Mouse (Mus musculus) neural tube, embryonic 11.5 days (tissue): Measurements from ENCODE around the gene Cep19. TPM values are rescaled to one million over a fixed set of nuclear protein-coding genes. Genes with fewer than 3 reads are reported as not detected.

Experiments used
- ATAC-seq: fragments of 200-750 bp; cut with Nextera tagmentation; 2 replicates; pipeline ENCODE4 v1.8.0; 2017; ENCODE audit warnings: moderate number of reproducible peaks, mild to moderate bottlenecking, moderate TSS enrichment, moderate library complexity; ENCODE audit not compliant: insufficient read depth, low FRiP score, low TSS enrichment
- DNase-seq: peaks from one replicate; pipeline ENCODE4 v3.0.0-alpha.2; 2015; ENCODE audit warnings: low spot score
- H3K27ac ChIP-seq: fragments of 300-500 bp; sonication (generic); 2 replicates; pipeline ENCODE4 v1.5.1; 2014; ENCODE audit warnings: low read depth, mild to moderate bottlenecking, low read length
- H3K27me3 ChIP-seq: fragments of 300-500 bp; sonication (generic); 2 replicates; pipeline ENCODE4 v1.6.1; 2014; ENCODE audit warnings: mild to moderate bottlenecking, low read length, mixed read lengths; ENCODE audit not compliant: control insufficient read depth, insufficient read depth
- H3K36me3 ChIP-seq: fragments of 300-500 bp; sonication (generic); 2 replicates; pipeline ENCODE4 v1.6.1; 2014; ENCODE audit warnings: mild to moderate bottlenecking, low read length, moderate library complexity, mixed read lengths; ENCODE audit not compliant: control insufficient read depth, insufficient read depth
- H3K4me1 ChIP-seq: fragments of 300-500 bp; sonication (generic); 2 replicates; pipeline ENCODE4 v1.6.1; 2014; ENCODE audit warnings: low read length, mixed read lengths; ENCODE audit not compliant: control insufficient read depth, insufficient read depth
- H3K4me2 ChIP-seq: fragments of 300-500 bp; sonication (generic); 2 replicates; pipeline ENCODE4 v1.6.1; 2014; ENCODE audit warnings: low read depth, mild to moderate bottlenecking, moderate library complexity
- H3K4me3 ChIP-seq: fragments of 300-500 bp; sonication (generic); 2 replicates; pipeline ENCODE4 v1.5.1; 2014; ENCODE audit warnings: low read depth, low read length
- H3K9ac ChIP-seq: fragments of 300-500 bp; sonication (generic); 2 replicates; pipeline ENCODE4 v1.6.1; 2014; ENCODE audit warnings: mild to moderate bottlenecking, low read length
- H3K9me3 ChIP-seq: fragments of 300-500 bp; sonication (generic); 2 replicates; pipeline ENCODE4 v1.6.1; 2016; ENCODE audit warnings: low read length; ENCODE audit not compliant: control insufficient read depth
- WGBS: fragments of 180-500 bp; shearing (Covaris S2); extraction: QIAGEN DNeasy Blood & Tissue Kit; methylation state at CpG from one replicate; pipeline ENCODE4 v1.1.7; 2014; 5-methylcytosine and 5-hydroxymethylcytosine counted together
- polyA plus RNA-seq: library from polyadenylated mRNA; unstranded; fragments of >200 nt; fragmentation: Nextera tagmentation; extraction: Ambion mirVana; gene quantifications from 2 replicates; pipeline ENCODE4 v1.2.1, GENCODE M21; 2014

The Cep19 gene
- polyA plus RNA-seq, 1 experiment from 2014 or later: 41.5 TPM

GRCm38 (mm10) chr16:32147589-32148207 lies 48.1 kb downstream of the Cep19 start:
- no peaks in the 10 kb centered on the region for H3K4me1 ChIP-seq
- H3K4me3 ChIP-seq: no peak overlapping the region
- H3K27ac ChIP-seq: no peak overlapping the region
- WGBS: 67% methylated on average over 10 of the region's 13 CpGs
- H3K9me3 ChIP-seq: 0 out of 2 replicates have a peak, but pooled peaks cover 2% of the 10 kb centered on the region
- no peaks in the 10 kb centered on the region for H3K36me3 ChIP-seq
- H3K9ac ChIP-seq: no peak overlapping the region
- no peak for ATAC-seq
- no peak for DNase-seq
- no peak overlapping the region for H3K4me2 ChIP-seq
- H3K27me3 ChIP-seq: no peaks in the 10 kb centered on the region

- Histone ChIP-seq H3K9ac (no peak overlapping the region), H3K27ac (no peak overlapping the region), H3K4me3 (no peak overlapping the region), H3K9me3 (no peaks in the 10 kb centered on the region), H3K36me3 (no peaks in the 10 kb centered on the region), H3K27me3 (no peaks in the 10 kb centered on the region), H3K4me2 (no peak overlapping the region), H3K4me1 (no peaks in the 10 kb centered on the region)
- no peak for DNase-seq
- no peak for ATAC-seq
- whole genome bisulfite sequencing: 90% methylated on average over 1 of the region's 1 CpGs
Observed at GRCm38 (mm10) chr16:32153976-32154375, 54.4 kb downstream of the Cep19 start.

- no peak for DNase-seq
- Histone ChIP-seq H3K9ac (no peak overlapping the region), H3K36me3 (no peaks in the 10 kb centered on the region), H3K4me3 (no peak overlapping the region), H3K9me3 (no peaks in the 10 kb centered on the region), H3K27me3 (no peaks in the 10 kb centered on the region), H3K4me1 (no peaks in the 10 kb centered on the region), H3K27ac (no peak overlapping the region), H3K4me2 (no peak overlapping the region)
- WGBS: 71% methylated on average over 13 of the region's 13 CpGs
- no peak for ATAC-seq
Observed at GRCm38 (mm10) chr16:32154437-32154836, 54.8 kb downstream of the Cep19 start.

GRCm38 (mm10) chr16:32156719-32157118 lies 57.1 kb downstream of the Cep19 start:
- Histone ChIP-seq H3K36me3 (no peaks in the 10 kb centered on the region), H3K27me3 (no peaks in the 10 kb centered on the region), H3K4me1 (no peaks in the 10 kb centered on the region), H3K9ac (no peak overlapping the region), H3K4me2 (no peak overlapping the region), H3K4me3 (no peak overlapping the region), H3K9me3 (no peaks in the 10 kb centered on the region), H3K27ac (no peak overlapping the region)
- no peak for DNase-seq
- 49% methylated on average over 3 of the region's 3 CpGs for WGBS
- no peak for ATAC-seq

- no peak overlapping the region for H3K4me3 ChIP-seq
- no peak overlapping the region for H3K9ac ChIP-seq
- no peaks in the 10 kb centered on the region for H3K9me3 ChIP-seq
- H3K4me1 ChIP-seq: no peaks in the 10 kb centered on the region
- no peaks in the 10 kb centered on the region for H3K36me3 ChIP-seq
- DNase-seq: no peak
- no peak overlapping the region for H3K27ac ChIP-seq
- H3K27me3 ChIP-seq: no peaks in the 10 kb centered on the region
- ATAC-seq: no peak
- 88% methylated on average over 2 of the region's 2 CpGs for WGBS
- no peak overlapping the region for H3K4me2 ChIP-seq
Observed at GRCm38 (mm10) chr16:32157369-32157768, 57.8 kb downstream of the Cep19 start.

Other genes with a start within 250 kb of the Cep19 start
- gene Meltf, start 221.0 kb upstream of the Cep19 start, polyA plus RNA-seq: 0.15 TPM in 1 of 2 replicates, not detected in the other
- 1.2 and 1.4 TPM in 2 replicates for gene Pigz, start 165.9 kb upstream of the Cep19 start, polyA plus RNA-seq
- gene 0610012G03Rik, start 151.3 kb upstream of the Cep19 start, polyA plus RNA-seq: 81.0 and 87.9 TPM in 2 replicates
- gene Ncbp2, start 151.3 kb upstream of the Cep19 start, polyA plus RNA-seq: 139 and 145 TPM in 2 replicates
- 11.5 and 13.2 TPM in 2 replicates for gene Senp5, start 96.5 kb upstream of the Cep19 start, polyA plus RNA-seq
- gene Pak2, start 20.5 kb upstream of the Cep19 start, polyA plus RNA-seq: 48.4 and 50.7 TPM in 2 replicates
- gene Pigx, start 60 bp upstream of the Cep19 start, polyA plus RNA-seq: 128 and 138 TPM in 2 replicates
- 8.0 and 8.3 TPM in 2 replicates for gene Nrros, start 65.8 kb downstream of the Cep19 start, polyA plus RNA-seq
- gene Bex6, start 80.0 kb downstream of the Cep19 start, polyA plus RNA-seq: 0.27 TPM in 1 of 2 replicates, not detected in the other
- gene Fbxo45, start 147.4 kb downstream of the Cep19 start, polyA plus RNA-seq: 21.8 and 24.9 TPM in 2 replicates
- gene Wdr53, start 147.4 kb downstream of the Cep19 start, polyA plus RNA-seq: 19.2 and 19.4 TPM in 2 replicates
- not detected in 2 replicates for gene Smco1, start 171.7 kb downstream of the Cep19 start, polyA plus RNA-seq
- 23.6 and 23.9 TPM in 2 replicates for gene Rnf168, start 177.7 kb downstream of the Cep19 start, polyA plus RNA-seq
- gene Ubxn7, start 232.5 kb downstream of the Cep19 start, polyA plus RNA-seq: 22.7 and 28.9 TPM in 2 replicates